Comparison of ENCODE assay signal across 8 mouse cellular contexts in genomic region chr1:171149974-171150760, GRCm38 (mm10). TPM values are rescaled to one million over a fixed set of nuclear protein-coding genes. Genes with fewer than 3 reads are reported as not detected.
DNase-seq lines count a peak whose midpoint lies in the region; ATAC-seq and TF ChIP-seq lines count a peak whose summit lies in the region.

Gene Sdhc (minus strand): TSS chr1:171150603.
Gene Mpz (plus strand): TSS chr1:171150711.

- peak; percentile 95 for DNase-seq in 3T3-L1 (ENCODE audit: low read depth, low spot score)
- peak; percentile 89 to 94 for DNase-seq in adrenal gland, postnatal 4 days (ENCODE audit: low spot score in 2 of 2)
- peak; percentile 96 for DNase-seq in embryonic facial prominence, embryonic 14.5 days (ENCODE audit: low spot score)
- DNase-seq in heart, adult 2 months = peak; percentile 95 to 98
- peak; percentile 95 to 97 for DNase-seq in kidney, adult 8-10 months
- peak; percentile 93 to 98 for DNase-seq in spleen, postnatal 10 days (ENCODE audit: low spot score in 2 of 2)

- H3K4me1 ChIP-seq in embryonic facial prominence, embryonic 14.5 days (ENCODE audit: control insufficient read depth, insufficient read depth, low read length) = peaks cover 19% of the 10 kb centered on the region
- H3K4me1 ChIP-seq in heart, adult 2 months (ENCODE audit: control insufficient read depth, insufficient read depth, low read length) = peaks cover 5% of the 10 kb centered on the region
- H3K4me1 ChIP-seq in limb, embryonic 13.5 days = peaks cover 13% of the 10 kb centered on the region
- H3K4me1 ChIP-seq in midbrain, embryonic 16.5 days (ENCODE audit: control insufficient read depth, insufficient read depth, low read length) = peaks cover 15% of the 10 kb centered on the region

- TF ChIP-seq EP300 in heart, adult 2 months (IDR thresholded peaks at IDR 0.05; ENCODE audit: insufficient read depth, low read depth, low read length) = peak; percentile 77; the same call in 1 of the 2 replicates

- peaks cover 8% of the 10 kb centered on the region; the same call in 1 of the 2 replicates for H3K36me3 ChIP-seq in embryonic facial prominence, embryonic 14.5 days (ENCODE audit: control insufficient read depth, insufficient read depth, low read length)
- peaks cover 4% of the 10 kb centered on the region for H3K36me3 ChIP-seq in heart, adult 2 months (ENCODE audit: control insufficient read depth, insufficient read depth, low read length)
- peaks cover 10% of the 10 kb centered on the region for H3K36me3 ChIP-seq in limb, embryonic 13.5 days
- H3K36me3 ChIP-seq in midbrain, embryonic 16.5 days (ENCODE audit: control insufficient read depth, insufficient read depth, low read length) = no peaks in the 10 kb centered on the region; the same call in 1 of the 2 replicates

- H3K9me3 ChIP-seq in embryonic facial prominence, embryonic 14.5 days (ENCODE audit: control insufficient read depth, low read length) = no peaks in the 10 kb centered on the region
- no peaks in the 10 kb centered on the region for H3K9me3 ChIP-seq in limb, embryonic 13.5 days
- H3K9me3 ChIP-seq in midbrain, embryonic 16.5 days (replicated peaks; ENCODE audit: control insufficient read depth, low read length, poor library complexity, severe bottlenecking) = no peaks in the 10 kb centered on the region

- intact Hi-C loops in heart, adult 2 months (cut with DNase I) = loop anchor here (5.0 kb wide), 1 partner anchor 33 kb away; no protein-coding TSS in a partner anchor

- H3K4me2 ChIP-seq in embryonic facial prominence, embryonic 14.5 days (ENCODE audit: low read depth, low read length) = peak within 1 kb of the TSS; percentile 66
- H3K4me2 ChIP-seq in limb, embryonic 13.5 days (replicated peaks) = peak within 1 kb of the TSS; percentile 89
- peak within 1 kb of the TSS; percentile 71 for H3K4me2 ChIP-seq in midbrain, embryonic 16.5 days (ENCODE audit: low read length)

- ATAC-seq in embryonic facial prominence, embryonic 14.5 days (ENCODE audit: low read depth) = peak; percentile 95
- peak; percentile 96 for ATAC-seq in limb, embryonic 13.5 days (ENCODE audit: low FRiP score, low read depth)
- peak; percentile 97 for ATAC-seq in midbrain, embryonic 16.5 days

- H3K9ac ChIP-seq in embryonic facial prominence, embryonic 14.5 days (ENCODE audit: low read depth, low read length) = peak within 1 kb of the TSS; percentile 91
- H3K9ac ChIP-seq in heart, adult 2 months (ENCODE audit: low read depth, low read length) = peak within 1 kb of the TSS; percentile 83
- peak within 1 kb of the TSS; percentile 94 for H3K9ac ChIP-seq in limb, embryonic 13.5 days
- peak within 1 kb of the TSS; percentile 92 for H3K9ac ChIP-seq in midbrain, embryonic 16.5 days (ENCODE audit: low read depth, low read length)

- peak within 1 kb of the TSS; percentile 84 for H3K4me3 ChIP-seq in embryonic facial prominence, embryonic 14.5 days (ENCODE audit: low read depth, low read length)
- H3K4me3 ChIP-seq in heart, adult 2 months = peak within 1 kb of the TSS; percentile 97
- peak within 1 kb of the TSS; percentile 97 for H3K4me3 ChIP-seq in limb, embryonic 13.5 days
- peak within 1 kb of the TSS; percentile 97 for H3K4me3 ChIP-seq in midbrain, embryonic 16.5 days (ENCODE audit: low read depth, low read length)

- no peak for TF ChIP-seq CTCF in heart, adult 2 months (IDR thresholded peaks at IDR 0.05)

- no peaks in the 10 kb centered on the region for H3K27me3 ChIP-seq in embryonic facial prominence, embryonic 14.5 days (replicated peaks; ENCODE audit: control insufficient read depth, insufficient read depth, low read length)
- no peaks in the 10 kb centered on the region for H3K27me3 ChIP-seq in heart, adult 2 months (ENCODE audit: control insufficient read depth, insufficient read depth, low read length)
- no peaks in the 10 kb centered on the region for H3K27me3 ChIP-seq in limb, embryonic 13.5 days
- no peaks in the 10 kb centered on the region for H3K27me3 ChIP-seq in midbrain, embryonic 16.5 days (ENCODE audit: control insufficient read depth, insufficient read depth, low read depth, low read length)

- peak; percentile 99 for TF ChIP-seq POLR2A in heart, adult 2 months (IDR thresholded peaks at IDR 0.05; ENCODE audit: insufficient read depth, low read depth, low read length)

- peak within 1 kb of the TSS; percentile 91 for H3K27ac ChIP-seq in embryonic facial prominence, embryonic 14.5 days (replicated peaks; ENCODE audit: low read depth, low read length)
- H3K27ac ChIP-seq in heart, adult 2 months = peak within 1 kb of the TSS; percentile 97
- peak within 1 kb of the TSS; percentile 78 for H3K27ac ChIP-seq in limb, embryonic 13.5 days
- H3K27ac ChIP-seq in midbrain, embryonic 16.5 days (ENCODE audit: low read length) = peak within 1 kb of the TSS; percentile 86

- WGBS in embryonic facial prominence, embryonic 14.5 days = 0% methylated on average over 23 of the region's 34 CpGs
- under 1% methylated on average over 34 of the region's 34 CpGs for WGBS in heart, adult 2 months
- WGBS in limb, embryonic 13.5 days = under 1% methylated on average over 34 of the region's 34 CpGs
- under 1% methylated on average over 34 of the region's 34 CpGs for WGBS in midbrain, embryonic 16.5 days

- H3K79me2 ChIP-seq in heart, adult 2 months (replicated peaks; ENCODE audit: control insufficient read depth, insufficient read depth, low read length) = peaks cover 1% of the 10 kb centered on the region; the same call in 1 of the 2 replicates

RNA-seq across cellular contexts. Expression of gene Sdhc, which starts in this region (rescaled TPM):
- total RNA-seq in adrenal gland, postnatal 4 days (2021) = 100 to 1,000 TPM; 359 to 386 TPM
- 276 and 291 TPM in 2 replicates for polyA plus RNA-seq in embryonic facial prominence, embryonic 14.5 days (2014; fragmentation: Nextera tagmentation; extraction: Ambion mirVana)
- 1,000 to 10,000 TPM; 1,087 to 1,288 TPM for total RNA-seq in heart, adult 2 months (2021)
- 1,025 and 1,670 TPM in 2 replicates for polyA plus RNA-seq in heart, adult 2 months (2012; rRNA removed)
- polyA plus RNA-seq in limb, embryonic 13.5 days (2015; fragmentation: Nextera tagmentation; extraction: Ambion mirVana) = 224 and 236 TPM in 2 replicates
- 284 and 311 TPM in 2 replicates for polyA plus RNA-seq in midbrain, embryonic 16.5 days (2015; fragmentation: Nextera tagmentation; extraction: Ambion mirVana)

RNA-seq across cellular contexts. Expression of gene Mpz, which starts in this region (rescaled TPM):
- 10 to 100 TPM; 23.9 to 53.3 TPM for total RNA-seq in adrenal gland, postnatal 4 days (2021)
- polyA plus RNA-seq in embryonic facial prominence, embryonic 14.5 days (2014; fragmentation: Nextera tagmentation; extraction: Ambion mirVana) = 9.6 and 11.2 TPM in 2 replicates
- under 1 TPM in 1 of 2 experiments, not detected in 1; 0.39 TPM for total RNA-seq in heart, adult 2 months (2021)
- polyA plus RNA-seq in heart, adult 2 months (2012; rRNA removed) = 3.2 and 8.0 TPM in 2 replicates
- 5.0 and 6.8 TPM in 2 replicates for polyA plus RNA-seq in limb, embryonic 13.5 days (2015; fragmentation: Nextera tagmentation; extraction: Ambion mirVana)
- 0.20 and 0.63 TPM in 2 replicates for polyA plus RNA-seq in midbrain, embryonic 16.5 days (2015; fragmentation: Nextera tagmentation; extraction: Ambion mirVana)

Comparison
In these comparisons a context has a peak if more than half of its experiments do, and no peak if none do; other contexts are left out.
1. Peak in every context shown above with its lines: DNase-seq, ATAC-seq, H3K4me3 ChIP-seq and H3K27ac ChIP-seq.
2. RNA of gene Mpz (total RNA-seq): 23.9 to 53.3 TPM in adrenal gland, postnatal 4 days; 0.39 TPM in heart, adult 2 months; every median in the first group is over 10 times any median in the second.